Mouse (Mus musculus) midbrain, embryonic 11.5 days (tissue): ENCODE measurements around the gene Arid5a. TPM values are rescaled to one million over a fixed set of nuclear protein-coding genes. Genes with fewer than 3 reads are reported as not detected.

Experiments used
- ATAC-seq: fragments of 200-750 bp; cut with Nextera tagmentation; 2 replicates; pipeline ENCODE4 v1.8.0; 2017; ENCODE audit warnings: moderate TSS enrichment, moderate library complexity; ENCODE audit not compliant: low FRiP score
- DNase-seq: peaks from one replicate; pipeline ENCODE4 v3.0.0; 2015; ENCODE audit warnings: low spot score; ENCODE audit errors: missing footprints
- H3K27ac ChIP-seq: fragments of 300-500 bp; sonication (generic); 2 replicates; pipeline ENCODE4 v1.5.1; 2014; ENCODE audit warnings: low read depth, low read length
- H3K27me3 ChIP-seq: fragments of 300-500 bp; sonication (generic); 2 replicates; pipeline ENCODE4 v1.6.1; 2014; ENCODE audit warnings: mild to moderate bottlenecking, low read length, moderate library complexity, mixed read lengths; ENCODE audit not compliant: control insufficient read depth, insufficient read depth
- H3K36me3 ChIP-seq: fragments of 300-500 bp; sonication (generic); 2 replicates; pipeline ENCODE4 v1.6.1; 2014; ENCODE audit warnings: mild to moderate bottlenecking, low read length, moderate library complexity, mixed read lengths; ENCODE audit not compliant: control insufficient read depth, insufficient read depth
- H3K4me1 ChIP-seq: fragments of 300-500 bp; sonication (generic); 2 replicates; pipeline ENCODE4 v1.6.1; 2014; ENCODE audit warnings: low read length; ENCODE audit not compliant: control insufficient read depth, insufficient read depth
- H3K4me2 ChIP-seq: fragments of 300-500 bp; sonication (generic); 2 replicates; pipeline ENCODE4 v1.6.1; 2014; ENCODE audit warnings: mild to moderate bottlenecking, moderate library complexity
- H3K4me3 ChIP-seq: fragments of 300-500 bp; sonication (generic); 2 replicates; pipeline ENCODE4 v1.5.1; 2014; ENCODE audit warnings: low read depth, low read length
- H3K9ac ChIP-seq: fragments of 300-500 bp; sonication (generic); 2 replicates; pipeline ENCODE4 v1.6.1; 2014; ENCODE audit warnings: low read length
- H3K9me3 ChIP-seq: fragments of 300-500 bp; sonication (generic); 2 replicates; pipeline ENCODE4 v1.6.1; 2016; ENCODE audit warnings: low read length; ENCODE audit not compliant: control insufficient read depth
- WGBS: fragments of 180-500 bp; shearing (Covaris S2); extraction: QIAGEN DNeasy Blood & Tissue Kit; methylation state at CpG from one replicate; pipeline ENCODE4 v1.1.7; 2014; 5-methylcytosine and 5-hydroxymethylcytosine counted together
- polyA plus RNA-seq: library from polyadenylated mRNA; unstranded; fragments of >200 nt; fragmentation: Nextera tagmentation; extraction: Ambion mirVana; gene quantifications from 2 replicates; pipeline ENCODE4 v1.2.1, GENCODE M21; 2014

The Arid5a gene
- polyA plus RNA-seq, 1 experiment from 2014 or later, result 2.0 TPM

DNA sequence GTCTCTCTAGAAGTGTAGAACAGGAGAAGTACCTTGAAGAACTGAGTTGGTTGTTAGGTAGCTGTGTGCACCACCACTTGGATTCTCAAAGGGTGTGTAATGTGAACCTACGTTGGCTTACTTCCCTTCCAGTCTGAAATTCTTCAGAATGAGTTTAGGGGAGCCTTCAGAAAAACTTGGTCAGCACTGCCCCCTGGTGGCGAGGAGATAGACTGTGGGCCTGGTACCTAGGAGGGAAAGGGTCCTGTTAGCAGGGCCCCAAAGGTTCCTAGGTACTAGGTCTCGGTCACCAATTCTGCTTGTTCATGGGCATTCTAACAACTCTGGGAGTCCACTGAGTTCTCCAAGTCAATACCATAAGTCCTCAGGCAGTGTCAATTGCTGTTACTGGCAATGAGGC is 28.3 kb upstream of the Arid5a start:
- WGBS, result 28% methylated on average over 3 of the region's 3 CpGs
- Histone ChIP-seq H3K4me2 (no peak overlapping the region), H3K36me3 (no peaks in the 10 kb centered on the region), H3K9ac (no peak overlapping the region), H3K4me3 (no peak overlapping the region), H3K27ac (no peak overlapping the region), H3K9me3 (no peaks in the 10 kb centered on the region), H3K4me1 (no peaks in the 10 kb centered on the region; the same call in 1 of the 2 replicates), H3K27me3 (no peaks in the 10 kb centered on the region)
- no peak for ATAC-seq
- peak; percentile 94 for DNase-seq

DNA sequence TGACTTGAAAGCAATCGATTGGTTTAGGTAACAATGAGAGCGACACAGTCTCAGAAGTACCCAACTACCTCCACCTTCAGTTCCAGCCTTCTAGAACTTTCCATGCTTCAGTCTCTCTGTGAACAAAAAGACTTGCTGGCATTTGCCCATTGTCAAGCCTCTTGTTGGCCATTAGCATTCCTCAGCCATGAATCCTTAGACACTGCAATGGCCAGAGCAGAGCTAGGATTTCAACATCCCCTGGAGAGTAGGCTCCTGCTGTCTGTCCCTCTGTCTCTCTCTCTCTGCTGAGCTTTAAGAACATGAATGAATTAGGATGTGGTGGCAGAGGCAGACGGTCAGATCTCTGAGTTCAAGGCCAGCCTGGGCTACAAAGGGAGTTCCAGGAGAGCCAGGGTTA is 26.6 kb upstream of the Arid5a start:
- 89% methylated on average over 3 of the region's 3 CpGs for WGBS
- Histone ChIP-seq H3K4me1 (no peaks in the 10 kb centered on the region), H3K4me3 (no peak overlapping the region), H3K36me3 (no peaks in the 10 kb centered on the region), H3K27ac (no peak overlapping the region), H3K9ac (no peak overlapping the region), H3K9me3 (no peaks in the 10 kb centered on the region), H3K27me3 (no peaks in the 10 kb centered on the region), H3K4me2 (no peak overlapping the region)
- ATAC-seq, result no peak
- DNase-seq, result no peak

DNA sequence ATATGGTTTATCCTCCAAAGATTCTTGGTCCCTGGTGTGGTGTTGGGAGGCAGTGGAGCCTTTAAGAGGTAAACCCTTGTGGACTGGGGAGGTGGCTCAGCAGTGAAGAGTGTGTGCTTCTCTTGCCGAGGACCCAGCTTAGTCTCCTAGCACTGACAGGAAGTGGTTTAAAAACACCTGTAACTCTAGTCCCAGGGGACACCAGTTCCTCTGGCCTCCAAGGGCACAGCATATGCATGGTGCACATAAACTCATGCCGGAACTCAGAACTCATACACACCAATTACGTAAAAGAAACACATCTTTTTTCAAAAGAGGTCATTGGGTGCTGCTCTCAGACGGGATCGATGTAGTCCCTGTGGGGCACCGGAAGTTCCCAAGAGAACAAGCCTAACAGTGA is 25.7 kb upstream of the Arid5a start:
- no peaks in the 10 kb centered on the region for H3K36me3 ChIP-seq
- DNase-seq (no peak), ATAC-seq (no peak)
- H3K4me2 ChIP-seq, result no peak overlapping the region
- no peak overlapping the region for H3K9ac ChIP-seq
- no peaks in the 10 kb centered on the region for H3K9me3 ChIP-seq
- H3K27me3 ChIP-seq, result no peaks in the 10 kb centered on the region
- H3K27ac ChIP-seq, result no peak overlapping the region
- 89% methylated on average over 6 of the region's 6 CpGs for WGBS
- no peaks in the 10 kb centered on the region for H3K4me1 ChIP-seq
- no peak overlapping the region for H3K4me3 ChIP-seq

DNA sequence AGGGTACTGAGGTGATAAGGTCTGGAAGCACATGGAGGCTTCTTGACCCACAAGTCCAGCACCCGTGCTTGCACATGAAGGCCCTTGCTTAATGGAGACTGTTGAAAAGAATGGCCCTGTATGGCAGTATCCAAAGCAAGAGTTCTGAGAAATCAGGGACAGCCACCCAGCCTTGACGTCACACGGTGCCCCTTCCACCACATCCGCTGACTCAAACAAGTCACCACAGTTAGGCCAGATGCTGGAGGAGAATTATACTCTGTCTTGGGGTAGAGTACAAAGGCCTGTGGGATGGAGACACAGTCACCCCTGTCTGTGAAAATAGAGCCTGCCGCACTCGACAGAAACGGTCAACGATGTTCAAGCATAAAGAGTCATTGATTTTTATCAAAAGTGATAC is 14.1 kb upstream of the Arid5a start:
- Histone ChIP-seq H3K27me3 (peaks cover 1% of the 10 kb centered on the region; the same call in 1 of the 2 replicates), H3K9ac (no peak overlapping the region), H3K4me2 (no peak overlapping the region), H3K36me3 (no peaks in the 10 kb centered on the region), H3K9me3 (no peaks in the 10 kb centered on the region), H3K4me1 (no peaks in the 10 kb centered on the region), H3K4me3 (no peak overlapping the region), H3K27ac (no peak overlapping the region)
- ATAC-seq (no peak), DNase-seq (no peak)
- 95% methylated on average over 8 of the region's 8 CpGs for WGBS

DNA sequence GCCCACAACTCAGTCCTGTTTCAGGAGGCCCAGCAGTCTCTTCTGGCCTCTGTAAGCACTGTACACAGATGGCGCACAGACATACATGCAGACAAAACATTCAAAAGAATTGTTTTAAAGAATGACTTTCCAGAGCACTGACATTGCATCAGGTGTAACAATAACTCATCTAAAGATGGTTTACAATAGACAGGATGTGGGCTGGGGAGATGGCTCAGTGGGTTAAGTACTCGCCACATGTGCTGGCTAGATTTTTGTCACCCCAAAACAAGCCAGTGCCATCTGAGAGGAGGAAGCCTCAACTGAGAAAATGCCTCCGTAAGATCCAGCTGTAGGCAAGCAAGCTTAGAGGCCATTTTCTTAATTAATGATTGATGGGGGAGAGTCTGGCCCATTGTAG is 13.1 kb upstream of the Arid5a start:
- H3K4me3 ChIP-seq, result no peak overlapping the region
- DNase-seq (peak; percentile 14), ATAC-seq (no peak)
- no peaks in the 10 kb centered on the region for H3K36me3 ChIP-seq
- WGBS, result 93% methylated on average over 3 of the region's 3 CpGs
- H3K9ac ChIP-seq, result no peak overlapping the region
- H3K4me2 ChIP-seq, result no peak overlapping the region
- peaks cover 2% of the 10 kb centered on the region for H3K27me3 ChIP-seq
- no peaks in the 10 kb centered on the region for H3K9me3 ChIP-seq
- H3K27ac ChIP-seq, result no peak overlapping the region
- no peaks in the 10 kb centered on the region for H3K4me1 ChIP-seq

DNA sequence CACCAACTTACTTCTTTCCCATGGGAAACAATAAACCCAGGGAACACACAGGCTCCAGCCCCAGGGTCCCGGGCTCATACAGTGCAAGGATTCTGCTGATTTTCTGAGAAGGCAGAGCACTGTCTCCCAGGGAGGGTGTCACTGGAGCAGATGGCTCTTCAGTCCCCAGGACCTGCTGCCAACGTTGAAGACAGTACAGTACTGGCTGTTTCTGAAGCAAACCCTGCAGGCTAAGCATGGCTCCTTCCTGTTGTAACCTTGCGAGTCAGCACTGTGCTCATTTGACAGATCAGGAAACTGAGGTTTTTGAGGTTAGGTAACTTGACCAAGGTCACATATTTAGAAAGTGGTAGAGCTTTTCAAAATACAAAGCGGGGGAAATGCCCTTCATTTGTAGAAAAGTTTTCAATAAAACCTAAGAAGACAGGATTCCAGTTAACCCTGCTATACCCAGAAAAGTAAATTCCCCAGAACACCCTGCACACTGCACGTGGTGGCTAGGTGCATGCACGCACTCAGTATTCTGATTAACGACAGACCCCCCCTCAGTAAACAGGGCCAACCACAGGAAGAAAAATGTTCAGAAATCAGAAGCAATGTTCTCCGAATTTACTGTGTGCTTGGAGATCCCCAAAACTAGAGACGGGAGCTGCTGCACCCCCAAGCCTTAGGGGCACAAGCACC is 10.9 kb upstream of the Arid5a start:
- Histone ChIP-seq H3K9ac (no peak overlapping the region), H3K4me3 (no peak overlapping the region), H3K36me3 (no peaks in the 10 kb centered on the region), H3K4me2 (no peak overlapping the region), H3K27ac (no peak overlapping the region), H3K4me1 (no peaks in the 10 kb centered on the region), H3K27me3 (peaks cover 2% of the 10 kb centered on the region), H3K9me3 (no peaks in the 10 kb centered on the region)
- WGBS, result 82% methylated on average over 9 of the region's 9 CpGs
- DNase-seq, result peak; percentile 59
- ATAC-seq, result no peak

DNA sequence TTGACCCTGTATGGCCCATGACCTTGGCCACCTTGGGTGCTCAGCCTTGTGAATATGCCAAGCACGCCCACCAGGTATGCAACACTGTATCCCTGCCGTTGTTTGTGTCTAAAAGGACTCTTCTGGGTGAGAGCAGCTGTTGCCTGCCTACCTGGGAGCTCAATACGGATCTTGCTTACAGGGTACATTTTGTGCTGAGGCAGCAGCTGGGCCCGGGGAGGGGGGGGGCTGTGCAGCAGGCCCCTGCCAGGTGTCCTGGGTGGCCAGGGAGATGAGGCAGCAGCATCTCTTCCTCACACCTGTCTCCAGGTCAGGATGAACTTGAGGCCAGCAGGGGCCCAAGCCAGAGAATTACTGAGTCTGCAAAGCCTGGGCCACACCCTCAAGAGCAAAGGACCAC is 9.4 kb upstream of the Arid5a start:
- no peak overlapping the region for H3K4me2 ChIP-seq
- DNase-seq (no peak), ATAC-seq (no peak)
- H3K9ac ChIP-seq, result no peak overlapping the region
- no peak overlapping the region for H3K27ac ChIP-seq
- peaks cover 2% of the 10 kb centered on the region for H3K4me1 ChIP-seq
- H3K27me3 ChIP-seq, result peaks cover 6% of the 10 kb centered on the region
- H3K9me3 ChIP-seq, result no peaks in the 10 kb centered on the region
- no peaks in the 10 kb centered on the region for H3K36me3 ChIP-seq
- H3K4me3 ChIP-seq, result no peak overlapping the region
- WGBS, result 81% methylated on average over 4 of the region's 4 CpGs

DNA sequence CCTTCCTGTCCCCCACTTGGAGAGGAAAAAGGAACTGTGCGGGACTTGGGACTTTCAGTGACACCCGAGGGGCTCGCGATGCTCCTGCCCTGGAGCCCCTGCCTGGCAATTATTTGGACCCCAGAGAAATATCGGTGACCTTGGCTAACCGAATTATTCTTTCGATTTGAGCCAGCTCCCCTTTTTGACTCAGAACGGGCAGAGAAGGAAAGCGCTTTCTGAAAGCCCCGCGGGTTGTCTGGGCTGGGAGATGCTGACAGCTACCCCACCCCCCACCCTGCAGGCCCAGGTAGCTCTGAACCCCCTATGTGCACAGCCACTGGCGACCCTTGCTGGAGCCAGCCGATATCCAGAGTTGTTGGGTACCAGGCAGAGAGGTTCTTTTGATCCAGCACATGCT is 8.4 kb upstream of the Arid5a start:
- 34% methylated on average over 13 of the region's 13 CpGs for WGBS
- Histone ChIP-seq H3K4me2 (no peak overlapping the region), H3K36me3 (no peaks in the 10 kb centered on the region), H3K9me3 (no peaks in the 10 kb centered on the region), H3K4me1 (peaks cover 5% of the 10 kb centered on the region), H3K9ac (no peak overlapping the region), H3K4me3 (no peak overlapping the region), H3K27me3 (peaks cover 7% of the 10 kb centered on the region), H3K27ac (no peak overlapping the region)
- no peak for DNase-seq
- ATAC-seq, result no peak

DNA sequence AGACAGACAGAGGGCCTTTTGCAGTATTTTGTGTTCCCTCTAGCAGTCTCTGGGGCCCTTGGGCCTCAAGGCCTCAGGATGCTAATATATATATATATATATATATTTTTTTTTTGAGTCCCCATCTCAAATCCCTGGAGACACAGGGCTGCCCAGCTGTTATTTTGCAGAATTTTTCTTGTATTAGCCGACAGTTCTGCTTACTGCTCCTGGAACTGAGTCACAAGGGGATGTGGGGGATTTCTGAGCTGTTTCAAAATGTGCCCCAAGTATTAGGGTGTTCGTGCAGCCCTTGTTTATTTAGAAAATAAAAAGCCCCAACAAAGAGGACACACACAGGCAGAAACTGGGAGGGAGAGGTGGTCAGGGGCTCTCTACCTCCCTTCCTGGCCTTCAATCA is 7.9 kb upstream of the Arid5a start:
- Histone ChIP-seq H3K9me3 (no peaks in the 10 kb centered on the region), H3K27ac (no peak overlapping the region), H3K4me2 (no peak overlapping the region), H3K27me3 (peaks cover 7% of the 10 kb centered on the region), H3K9ac (no peak overlapping the region), H3K4me3 (no peak overlapping the region), H3K36me3 (no peaks in the 10 kb centered on the region), H3K4me1 (peaks cover 5% of the 10 kb centered on the region)
- DNase-seq, result no peak
- 60% methylated on average over 2 of the region's 2 CpGs for WGBS
- no peak for ATAC-seq
